Mouse (Mus musculus) bone marrow, adult 2 months (tissue): ENCODE measurements at regions not wholly inside any gene's neighbourhood (a gene's known extent, or its start where the extent isn't known, plus 50 kb on each side); places are given as distances from the start of the nearest gene placed in this dataset.

Source experiments
- CTCF ChIP-seq: fragments of 200-500 bp; IDR thresholded peaks from 2 replicates; pipeline ENCODE4 v1.5.1; 2011; ENCODE audit warnings: low read length, control low read depth; ENCODE audit not compliant: control insufficient read depth, insufficient read depth
- POLR2A ChIP-seq: fragments of 200-500 bp; IDR thresholded peaks from 2 replicates; pipeline ENCODE4 v1.6.1; 2011; ENCODE audit warnings: low read depth, mild to moderate bottlenecking, control low read depth, low read length, borderline replicate concordance; ENCODE audit not compliant: control insufficient read depth

GRCm38 (mm10) chr13:97647486-97647885 lies 112.9 kb downstream of the Gm10260 start:
- TF ChIP-seq CTCF: no peak
- no peak for TF ChIP-seq POLR2A
